In genomic region chr12:103368326-103368669, GRCm38 (mm10) we compare ENCODE assay signal across 8 mouse cellular contexts. TPM values are rescaled to one million over a fixed set of nuclear protein-coding genes. Genes with fewer than 3 reads are reported as not detected.
DNase-seq lines count a peak whose midpoint lies in the region; ATAC-seq and TF ChIP-seq lines count a peak whose summit lies in the region.

No protein-coding gene starts in this region.

- H3K9ac ChIP-seq in heart, embryonic 15.5 days: no peak overlapping the region
- H3K9ac ChIP-seq in liver, embryonic 13.5 days: peak overlapping the region; percentile 41; the same call in 1 of the 2 replicates

- H3K36me3 ChIP-seq in heart, embryonic 15.5 days: no peaks in the 10 kb centered on the region
- H3K36me3 ChIP-seq in E14TG2a.4 (ENCODE audit: insufficient read depth, low read length): no peaks in the 10 kb centered on the region
- no peaks in the 10 kb centered on the region for H3K36me3 ChIP-seq in liver, embryonic 13.5 days

- WGBS in heart, embryonic 15.5 days: 72% methylated on average over 7 of the region's 7 CpGs
- 34% methylated on average over 7 of the region's 7 CpGs for WGBS in liver, embryonic 13.5 days (ENCODE audit: insufficient replicate concordance)

- TF ChIP-seq CTCF in E14TG2a.4 (conservative IDR thresholded peaks at IDR 0.05; ENCODE audit: low read length): no peak

- H3K9me3 ChIP-seq in heart, embryonic 15.5 days (replicated peaks): no peaks in the 10 kb centered on the region
- H3K9me3 ChIP-seq in E14TG2a.4 (ENCODE audit: low read length): no peaks in the 10 kb centered on the region
- H3K9me3 ChIP-seq in liver, embryonic 13.5 days (replicated peaks): no peaks in the 10 kb centered on the region

- peak overlapping the region; percentile 49 for H3K4me2 ChIP-seq in heart, embryonic 15.5 days
- H3K4me2 ChIP-seq in liver, embryonic 13.5 days: peak overlapping the region; percentile 62

- peaks cover 8% of the 10 kb centered on the region for H3K4me1 ChIP-seq in heart, embryonic 15.5 days (replicated peaks)
- peaks cover 12% of the 10 kb centered on the region for H3K4me1 ChIP-seq in E14TG2a.4 (replicated peaks; ENCODE audit: low read depth, low read length)
- H3K4me1 ChIP-seq in liver, embryonic 13.5 days (replicated peaks): peaks cover 25% of the 10 kb centered on the region

- ATAC-seq in heart, embryonic 15.5 days (replicated peaks; ENCODE audit: insufficient number of reproducible peaks, insufficient read depth, low FRiP score, low read depth): no peak
- ATAC-seq in erythroblast, adult 5-6 weeks (replicated peaks; ENCODE audit: low FRiP score, poor library complexity, severe bottlenecking): peak; percentile 52
- ATAC-seq in liver, embryonic 13.5 days (ENCODE audit: low read depth): peak; percentile 72

- DNase-seq in heart, postnatal 4 days: no peak
- no peak for DNase-seq in liver, embryonic 13.5 days
- no peak for DNase-seq in right cerebral cortex, adult 18-20 months
- DNase-seq in adrenal gland, postnatal 10 days: no peak
- DNase-seq in kidney, adult 18-20 months: no peak

- H3K4me3 ChIP-seq in heart, embryonic 15.5 days: no peak overlapping the region
- peak overlapping the region; percentile 45 for H3K4me3 ChIP-seq in E14TG2a.4 (replicated peaks; ENCODE audit: low read length)
- peak overlapping the region; percentile 30 for H3K4me3 ChIP-seq in liver, embryonic 13.5 days (replicated peaks)

- H3K27ac ChIP-seq in heart, embryonic 15.5 days: no peak overlapping the region
- H3K27ac ChIP-seq in liver, embryonic 13.5 days: no peak overlapping the region

- H3K27me3 ChIP-seq in heart, embryonic 15.5 days: no peaks in the 10 kb centered on the region
- peaks cover 33% of the 10 kb centered on the region for H3K27me3 ChIP-seq in E14TG2a.4 (ENCODE audit: insufficient read depth, low read length)
- H3K27me3 ChIP-seq in liver, embryonic 13.5 days: peaks cover 12% of the 10 kb centered on the region

RNA-seq across cellular contexts. Expression of gene Asb2, which starts 12.5 kb away (rescaled TPM):
- 194 and 219 TPM in 2 replicates for polyA plus RNA-seq in heart, embryonic 15.5 days (2015; fragmentation: Nextera tagmentation; extraction: Ambion mirVana)
- 100 to 1,000 TPM; 330 to 353 TPM for total RNA-seq in heart, postnatal 4 days (2021)
- 0.63 TPM in 1 of 2 replicates, not detected in the other for total RNA-seq in erythroblast, adult 5-6 weeks (2015; ENCODE audit: low replicate concordance)
- 0.09 and 0.28 TPM in 2 replicates for total RNA-seq in erythroblast, adult 5-6 weeks (2017; ENCODE audit: low replicate concordance)
- 2.4 and 2.6 TPM in 2 replicates for polyA plus RNA-seq in liver, embryonic 13.5 days (2015; fragmentation: Nextera tagmentation; extraction: Ambion mirVana)
- 10 to 100 TPM in 1 of 2 experiments, 1 to 10 TPM in 1; 5.5 to 20.3 TPM for total RNA-seq in adrenal gland, postnatal 10 days (2021)

RNA-seq across cellular contexts. Expression of gene Otub2, which starts 20.2 kb away (rescaled TPM):
- polyA plus RNA-seq in heart, embryonic 15.5 days (2015; fragmentation: Nextera tagmentation; extraction: Ambion mirVana): 9.9 and 11.2 TPM in 2 replicates
- 1 to 10 TPM; 3.7 to 4.2 TPM for total RNA-seq in heart, postnatal 4 days (2021)
- 46.6 and 48.4 TPM in 2 replicates for total RNA-seq in erythroblast, adult 5-6 weeks (2015; ENCODE audit: low replicate concordance)
- total RNA-seq in erythroblast, adult 5-6 weeks (2017; ENCODE audit: low replicate concordance): 67.2 and 67.9 TPM in 2 replicates
- 20.8 and 23.1 TPM in 2 replicates for polyA plus RNA-seq in liver, embryonic 13.5 days (2015; fragmentation: Nextera tagmentation; extraction: Ambion mirVana)
- total RNA-seq in adrenal gland, postnatal 10 days (2021): 1 to 10 TPM; 3.6 to 4.4 TPM

RNA-seq across cellular contexts. Expression of gene 9330161L09Rik, which starts 39.3 kb away (rescaled TPM):
- polyA plus RNA-seq in heart, embryonic 15.5 days (2015; fragmentation: Nextera tagmentation; extraction: Ambion mirVana): 0.19 and 0.42 TPM in 2 replicates
- 1 to 10 TPM; 2.5 to 3.3 TPM for total RNA-seq in heart, postnatal 4 days (2021)
- total RNA-seq in erythroblast, adult 5-6 weeks (2015; ENCODE audit: low replicate concordance): not detected in 2 replicates
- 0.42 TPM in 1 of 2 replicates, not detected in the other for total RNA-seq in erythroblast, adult 5-6 weeks (2017; ENCODE audit: low replicate concordance)
- polyA plus RNA-seq in liver, embryonic 13.5 days (2015; fragmentation: Nextera tagmentation; extraction: Ambion mirVana): not detected in 2 replicates
- 1 to 10 TPM in 1 of 2 experiments, under 1 TPM in 1; 0.99 to 1.3 TPM for total RNA-seq in adrenal gland, postnatal 10 days (2021)

RNA-seq across cellular contexts. Expression of gene Ddx24, which starts 57.3 kb away (rescaled TPM):
- 56.9 and 79.8 TPM in 2 replicates for polyA plus RNA-seq in heart, embryonic 15.5 days (2015; fragmentation: Nextera tagmentation; extraction: Ambion mirVana)
- total RNA-seq in heart, postnatal 4 days (2021): 10 to 100 TPM; 81.7 to 85.4 TPM
- total RNA-seq in erythroblast, adult 5-6 weeks (2015; ENCODE audit: low replicate concordance): 21.5 and 31.8 TPM in 2 replicates
- 46.3 and 55.2 TPM in 2 replicates for total RNA-seq in erythroblast, adult 5-6 weeks (2017; ENCODE audit: low replicate concordance)
- 81.9 and 86.0 TPM in 2 replicates for polyA plus RNA-seq in liver, embryonic 13.5 days (2015; fragmentation: Nextera tagmentation; extraction: Ambion mirVana)
- total RNA-seq in adrenal gland, postnatal 10 days (2021): 10 to 100 TPM; 94.4 to 99.7 TPM

RNA-seq across cellular contexts. Expression of gene Fam181a, which starts 57.5 kb away (rescaled TPM):
- polyA plus RNA-seq in heart, embryonic 15.5 days (2015; fragmentation: Nextera tagmentation; extraction: Ambion mirVana): not detected in 2 replicates
- not detected for total RNA-seq in heart, postnatal 4 days (2021)
- total RNA-seq in erythroblast, adult 5-6 weeks (2015; ENCODE audit: low replicate concordance): not detected in 2 replicates
- not detected in 2 replicates for total RNA-seq in erythroblast, adult 5-6 weeks (2017; ENCODE audit: low replicate concordance)
- polyA plus RNA-seq in liver, embryonic 13.5 days (2015; fragmentation: Nextera tagmentation; extraction: Ambion mirVana): not detected in 2 replicates
- not detected for total RNA-seq in adrenal gland, postnatal 10 days (2021)

Comparison
In these comparisons a context has a peak if more than half of its experiments do, and no peak if none do; other contexts are left out.
1. RNA of gene Asb2, which starts 12.5 kb away (total RNA-seq): 330 to 353 TPM in heart, postnatal 4 days; 5.5 to 20.3 TPM in adrenal gland, postnatal 10 days and 0.09 to 0.63 TPM in erythroblast, adult 5-6 weeks; every median in the first group is over 10 times any median in the second.
2. RNA of gene Otub2, which starts 20.2 kb away (total RNA-seq): 46.6 to 67.9 TPM in erythroblast, adult 5-6 weeks; 3.6 to 4.4 TPM in adrenal gland, postnatal 10 days and 3.7 to 4.2 TPM in heart, postnatal 4 days; every median in the first group is over 4 times any median in the second.